Mouse (Mus musculus) kidney, embryonic 14.5 days (tissue): ENCODE results near the gene Ugt1a2. TPM values are rescaled to one million over a fixed set of nuclear protein-coding genes. Genes with fewer than 3 reads are reported as not detected.

Experiments used
- ATAC-seq: fragments of 200-750 bp; cut with Nextera tagmentation; 2 replicates; pipeline ENCODE4 v1.8.0; 2017; ENCODE audit warnings: moderate number of reproducible peaks, mild to moderate bottlenecking, moderate TSS enrichment, moderate library complexity; ENCODE audit not compliant: low FRiP score, low TSS enrichment
- H3K27ac ChIP-seq: fragments of 300-500 bp; sonication (generic); 2 replicates; pipeline ENCODE4 v1.5.1; 2014; ENCODE audit warnings: low read depth, mild to moderate bottlenecking, low read length, moderate library complexity, mixed read lengths
- H3K27me3 ChIP-seq: fragments of 300-500 bp; sonication (generic); 2 replicates; pipeline ENCODE4 v1.6.1; 2014; ENCODE audit warnings: mild to moderate bottlenecking, low read length; ENCODE audit not compliant: control insufficient read depth, insufficient read depth
- H3K36me3 ChIP-seq: fragments of 300-500 bp; sonication (generic); 2 replicates; pipeline ENCODE4 v1.6.1; 2014; ENCODE audit warnings: low read length, mixed read lengths; ENCODE audit not compliant: control insufficient read depth, insufficient read depth
- H3K4me1 ChIP-seq: fragments of 300-500 bp; sonication (generic); 2 replicates; pipeline ENCODE4 v1.6.1; 2014; ENCODE audit warnings: low read length, mixed read lengths; ENCODE audit not compliant: control insufficient read depth, insufficient read depth
- H3K4me2 ChIP-seq: fragments of 300-500 bp; sonication (generic); replicated peaks from 2 replicates; pipeline ENCODE4 v1.6.1; 2014; ENCODE audit warnings: low read depth, mild to moderate bottlenecking, low read length
- H3K4me3 ChIP-seq: fragments of 300-500 bp; sonication (generic); 2 replicates; pipeline ENCODE4 v1.5.1; 2014; ENCODE audit warnings: mild to moderate bottlenecking, low read length
- H3K9ac ChIP-seq: fragments of 300-500 bp; sonication (generic); 2 replicates; pipeline ENCODE4 v1.6.1; 2014; ENCODE audit warnings: low read depth, mild to moderate bottlenecking, low read length, moderate library complexity
- H3K9me3 ChIP-seq: fragments of 300-500 bp; sonication (generic); 2 replicates; pipeline ENCODE4 v1.6.1; 2016; ENCODE audit warnings: low read length; ENCODE audit not compliant: control insufficient read depth
- WGBS: fragments of 180-500 bp; shearing (Covaris S2); extraction: QIAGEN DNeasy Blood & Tissue Kit; methylation state at CpG from one replicate; pipeline ENCODE4 v1.1.7; 2014; 5-methylcytosine and 5-hydroxymethylcytosine counted together
- polyA plus RNA-seq: library from polyadenylated mRNA; unstranded; fragments of >200 nt; fragmentation: Nextera tagmentation; extraction: Ambion mirVana; gene quantifications from 2 replicates; pipeline ENCODE4 v1.2.1, GENCODE M21; 2014

Gene Ugt1a2
- polyA plus RNA-seq, 1 experiment from 2014 or later: 7.3 TPM

DNA sequence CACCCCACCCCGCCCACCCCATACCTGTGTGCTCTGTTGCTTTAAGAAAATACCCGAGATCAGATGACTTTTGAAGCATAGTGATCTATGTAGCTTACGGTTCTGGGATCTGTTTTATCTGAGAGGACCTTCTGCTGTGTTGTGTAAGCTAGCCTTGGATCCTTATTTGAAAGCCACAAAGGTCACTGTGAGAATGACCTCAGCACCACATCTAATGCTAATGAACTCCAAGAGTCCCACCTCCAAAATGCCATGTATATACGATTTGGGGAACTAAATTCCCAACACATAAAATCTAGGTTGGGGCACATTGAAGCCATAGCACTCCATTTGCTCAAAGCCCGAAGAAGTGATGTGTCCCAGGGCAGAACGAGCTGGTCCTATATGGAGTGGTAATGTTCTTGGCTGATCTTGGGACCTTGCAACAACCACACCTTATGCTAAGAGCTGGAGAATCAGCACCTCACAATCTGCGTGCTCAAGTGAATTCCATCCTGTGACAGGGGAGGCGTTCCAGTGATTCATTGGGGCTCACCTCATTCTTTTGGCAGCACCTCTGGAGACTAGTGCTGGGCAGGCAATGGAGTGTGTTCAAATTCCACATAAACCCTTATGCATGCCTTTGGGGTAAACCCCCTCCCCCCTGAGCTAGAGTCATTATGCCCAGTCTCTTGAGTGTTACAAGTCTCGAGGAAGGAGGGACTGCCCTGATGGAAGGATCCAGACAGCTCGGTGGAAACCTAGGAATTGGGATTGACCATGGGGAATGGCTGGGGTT lies 56.7 kb downstream of the Ugt1a2 start:
- Histone ChIP-seq H3K4me2 (no peak overlapping the region), H3K27me3 (no peaks in the 10 kb centered on the region), H3K4me3 (no peak overlapping the region), H3K9ac (no peak overlapping the region), H3K9me3 (peaks cover 45% of the 10 kb centered on the region), H3K27ac (no peak overlapping the region), H3K4me1 (no peaks in the 10 kb centered on the region; the same call in 1 of the 2 replicates), H3K36me3 (peaks cover 21% of the 10 kb centered on the region)
- WGBS: 79% methylated on average over 10 of the region's 10 CpGs
- ATAC-seq: no peak

GRCm38 (mm10) chr1:88257681-88258080 lies 57.3 kb downstream of the Ugt1a2 start:
- H3K4me1 ChIP-seq: no peaks in the 10 kb centered on the region; the same call in 1 of the 2 replicates
- H3K36me3 ChIP-seq: peaks cover 27% of the 10 kb centered on the region
- ATAC-seq: no peak
- no peak overlapping the region for H3K4me2 ChIP-seq
- no peaks in the 10 kb centered on the region for H3K27me3 ChIP-seq
- H3K9me3 ChIP-seq: peaks cover 39% of the 10 kb centered on the region
- 83% methylated on average over 6 of the region's 6 CpGs for whole genome bisulfite sequencing
- no peak overlapping the region for H3K27ac ChIP-seq
- no peak overlapping the region for H3K4me3 ChIP-seq
- H3K9ac ChIP-seq: no peak overlapping the region

DNA sequence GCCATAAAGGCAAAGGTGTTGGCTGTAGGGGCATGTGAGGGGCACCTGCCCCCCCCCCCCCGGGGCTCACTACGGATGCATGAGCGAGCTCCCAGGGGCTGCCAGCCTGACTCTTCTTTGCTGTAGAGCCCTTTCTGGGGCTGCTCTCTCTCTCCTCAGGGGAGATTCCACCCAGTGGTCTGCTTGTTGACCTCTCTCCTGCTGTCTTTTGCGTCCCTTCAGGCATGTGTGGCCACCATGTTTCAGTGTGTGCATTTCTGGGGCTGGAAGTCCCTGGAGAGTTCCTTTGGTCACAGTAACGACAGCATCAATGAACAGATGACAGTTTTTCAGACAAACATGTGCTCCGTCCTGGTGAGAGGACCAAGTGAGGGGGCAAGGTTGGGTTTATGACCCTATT lies 58.0 kb downstream of the Ugt1a2 start:
- peaks cover 33% of the 10 kb centered on the region for H3K36me3 ChIP-seq
- no peak overlapping the region for H3K4me2 ChIP-seq
- no peak overlapping the region for H3K9ac ChIP-seq
- H3K4me3 ChIP-seq: no peak overlapping the region
- ATAC-seq: no peak
- H3K9me3 ChIP-seq: peaks cover 35% of the 10 kb centered on the region
- 70% methylated on average over 6 of the region's 6 CpGs for WGBS
- no peaks in the 10 kb centered on the region; the same call in 1 of the 2 replicates for H3K4me1 ChIP-seq
- H3K27me3 ChIP-seq: no peaks in the 10 kb centered on the region
- H3K27ac ChIP-seq: no peak overlapping the region

DNA sequence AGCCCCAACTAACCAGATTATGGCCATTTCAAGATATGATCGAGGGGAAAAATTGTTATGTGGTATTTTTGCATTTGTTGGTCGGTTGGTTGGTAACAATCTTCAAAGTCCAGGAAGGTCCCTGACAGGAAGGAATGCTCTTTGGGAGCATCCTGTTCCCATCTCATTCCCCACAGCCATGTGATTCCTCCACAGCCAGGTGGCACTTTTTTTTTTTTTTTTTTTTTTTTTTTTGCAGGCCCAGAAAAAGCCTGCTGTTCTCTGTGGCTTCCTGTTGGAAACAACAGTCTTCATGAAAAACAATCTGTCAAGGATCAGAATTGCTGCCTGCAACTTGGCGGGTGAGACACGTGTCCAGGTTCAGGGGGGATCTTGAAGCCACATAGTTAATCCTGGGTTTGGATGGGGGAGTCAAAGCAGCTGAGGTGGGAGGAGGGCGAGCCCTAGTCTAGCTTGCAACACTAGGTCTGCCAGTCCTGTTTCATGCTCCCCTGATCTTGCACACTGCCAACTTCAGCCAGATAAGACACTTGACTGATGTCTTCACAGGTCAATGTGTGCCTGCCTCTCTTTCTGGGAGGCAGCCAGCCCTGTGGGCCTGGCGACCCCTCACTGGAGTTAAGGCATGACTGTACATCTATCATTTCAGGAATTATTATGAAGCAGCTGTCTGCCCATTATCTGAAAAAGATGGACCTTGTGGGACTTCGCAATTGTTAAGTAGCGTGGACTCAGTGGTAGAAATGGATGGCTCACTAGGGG lies 58.7 kb downstream of the Ugt1a2 start:
- Histone ChIP-seq H3K9me3 (peaks cover 29% of the 10 kb centered on the region), H3K9ac (peak overlapping the region; percentile 1; the same call in 1 of the 2 replicates)

DNA sequence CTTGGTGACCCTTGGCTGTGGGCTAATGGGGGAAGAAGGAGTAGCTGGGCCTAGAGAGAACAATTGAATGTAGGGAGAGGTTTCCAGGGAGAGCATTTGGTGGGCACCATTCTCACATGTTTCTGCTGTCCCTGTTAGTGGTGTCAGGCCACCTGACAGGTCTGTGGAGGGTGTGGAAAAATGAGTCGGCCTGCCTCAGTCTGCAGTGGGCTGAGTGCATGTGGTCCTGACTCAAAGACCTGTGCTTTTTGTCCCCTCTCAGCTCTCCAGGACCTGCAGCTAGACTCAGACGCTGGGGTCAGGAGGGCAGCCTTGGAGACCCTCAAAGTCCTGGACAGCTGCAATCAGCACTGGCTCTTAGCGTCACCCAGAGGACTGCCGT lies 59.2 kb downstream of the Ugt1a2 start:
- Histone ChIP-seq H3K4me3 (no peak overlapping the region), H3K9me3 (peaks cover 26% of the 10 kb centered on the region)

More for the DNA sequence above, 58.7 kb downstream of the Ugt1a2 start:
- H3K4me1 ChIP-seq: no peaks in the 10 kb centered on the region; the same call in 1 of the 2 replicates
- no peak overlapping the region for H3K27ac ChIP-seq
- no peak overlapping the region for H3K4me3 ChIP-seq
- no peaks in the 10 kb centered on the region for H3K27me3 ChIP-seq
- peak; percentile 10; the same call in 1 of the 2 replicates for ATAC-seq
- WGBS: 60% methylated on average over 8 of the region's 8 CpGs
- H3K4me2 ChIP-seq: no peak overlapping the region
- peaks cover 40% of the 10 kb centered on the region for H3K36me3 ChIP-seq

GRCm38 (mm10) chr1:88260114-88260513 lies 59.7 kb downstream of the Ugt1a2 start:
- 78% methylated on average over 6 of the region's 6 CpGs for whole genome bisulfite sequencing
- Histone ChIP-seq H3K27ac (no peak overlapping the region), H3K9me3 (peaks cover 21% of the 10 kb centered on the region), H3K4me2 (no peak overlapping the region), H3K4me1 (no peaks in the 10 kb centered on the region; the same call in 1 of the 2 replicates), H3K27me3 (no peaks in the 10 kb centered on the region), H3K9ac (no peak overlapping the region), H3K36me3 (peaks cover 51% of the 10 kb centered on the region), H3K4me3 (no peak overlapping the region)
- ATAC-seq: peak; percentile 10; the same call in 1 of the 2 replicates

More for the DNA sequence above, 59.2 kb downstream of the Ugt1a2 start:
- Histone ChIP-seq H3K4me2 (no peak overlapping the region), H3K36me3 (peaks cover 46% of the 10 kb centered on the region), H3K9ac (no peak overlapping the region), H3K4me1 (no peaks in the 10 kb centered on the region; the same call in 1 of the 2 replicates), H3K27ac (no peak overlapping the region), H3K27me3 (no peaks in the 10 kb centered on the region)
- WGBS: 73% methylated on average over 4 of the region's 4 CpGs
- ATAC-seq: peak; percentile 7; the same call in 1 of the 2 replicates

DNA sequence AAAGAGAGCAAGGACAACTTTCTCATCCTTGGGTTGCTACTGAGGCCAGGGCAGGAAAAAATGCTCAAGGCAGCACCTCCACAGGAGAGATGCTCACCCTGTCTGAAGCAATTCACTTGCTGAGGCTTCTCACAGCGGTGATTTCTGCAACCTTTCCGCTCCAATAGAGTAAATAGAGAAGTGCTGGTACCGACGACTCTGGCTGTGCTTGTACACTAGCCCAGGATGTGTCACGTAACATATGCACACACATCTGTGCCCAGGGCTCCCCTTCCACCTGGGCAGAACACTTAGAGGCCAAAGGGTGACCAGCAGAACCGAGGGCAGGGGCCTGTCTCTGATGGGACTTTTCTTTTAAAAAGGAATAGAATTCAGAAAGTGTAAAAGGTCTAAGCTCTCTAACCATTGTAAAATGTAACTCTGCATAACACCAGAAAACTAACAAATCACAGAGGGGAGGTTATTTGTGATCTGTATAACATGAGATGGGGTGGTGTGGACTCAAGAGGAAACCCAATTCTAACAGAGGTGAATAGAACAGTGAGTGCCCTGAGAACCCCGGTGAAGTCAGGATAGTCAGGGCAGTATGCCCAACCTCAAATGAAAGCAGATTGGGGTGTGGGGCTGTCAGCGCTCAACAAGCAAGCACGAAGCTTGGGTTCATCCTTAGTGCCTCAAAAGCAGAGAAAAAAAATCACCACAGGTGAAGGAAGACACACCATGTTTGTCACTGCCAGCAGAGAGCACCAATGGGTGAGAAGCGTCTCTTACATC lies 60.4 kb downstream of the Ugt1a2 start:
- no peak overlapping the region for H3K27ac ChIP-seq
- H3K4me1 ChIP-seq: no peaks in the 10 kb centered on the region; the same call in 1 of the 2 replicates
- no peak overlapping the region for H3K9ac ChIP-seq
- H3K4me2 ChIP-seq: no peak overlapping the region
- no peak overlapping the region for H3K4me3 ChIP-seq
- peaks cover 15% of the 10 kb centered on the region for H3K9me3 ChIP-seq
- H3K36me3 ChIP-seq: peaks cover 58% of the 10 kb centered on the region
- H3K27me3 ChIP-seq: no peaks in the 10 kb centered on the region
- WGBS: 83% methylated on average over 10 of the region's 10 CpGs
- ATAC-seq: no peak

DNA sequence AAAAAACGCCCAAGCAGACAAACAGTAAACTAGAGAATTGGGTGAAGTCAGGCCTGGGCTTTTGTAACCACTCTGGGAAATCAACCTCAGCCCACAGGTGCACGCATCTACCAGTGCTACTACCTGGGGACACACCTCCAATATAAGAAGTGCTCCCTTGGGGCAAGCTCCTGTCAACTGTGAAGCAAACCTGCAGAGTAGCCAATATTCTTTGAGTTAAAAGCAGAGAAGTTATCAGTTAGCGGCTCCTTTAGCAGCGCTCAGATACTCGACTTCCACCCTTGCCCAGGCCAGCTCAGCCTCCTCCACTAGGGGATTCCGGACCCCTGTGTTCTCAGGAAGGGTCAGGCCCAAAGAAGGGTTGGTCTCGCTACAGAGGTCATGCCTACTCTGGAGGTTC lies 61.3 kb downstream of the Ugt1a2 start:
- H3K9me3 ChIP-seq: peaks cover 10% of the 10 kb centered on the region; the same call in 1 of the 2 replicates
- no peak overlapping the region for H3K9ac ChIP-seq
- WGBS: 85% methylated on average over 7 of the region's 7 CpGs
- no peak overlapping the region for H3K4me2 ChIP-seq
- H3K27me3 ChIP-seq: no peaks in the 10 kb centered on the region
- ATAC-seq: no peak
- H3K4me3 ChIP-seq: no peak overlapping the region
- no peak overlapping the region for H3K27ac ChIP-seq
- peaks cover 67% of the 10 kb centered on the region for H3K36me3 ChIP-seq
- no peaks in the 10 kb centered on the region; the same call in 1 of the 2 replicates for H3K4me1 ChIP-seq
